ENCODE assay signal across 28 mouse cellular contexts in the genomic region with DNA sequence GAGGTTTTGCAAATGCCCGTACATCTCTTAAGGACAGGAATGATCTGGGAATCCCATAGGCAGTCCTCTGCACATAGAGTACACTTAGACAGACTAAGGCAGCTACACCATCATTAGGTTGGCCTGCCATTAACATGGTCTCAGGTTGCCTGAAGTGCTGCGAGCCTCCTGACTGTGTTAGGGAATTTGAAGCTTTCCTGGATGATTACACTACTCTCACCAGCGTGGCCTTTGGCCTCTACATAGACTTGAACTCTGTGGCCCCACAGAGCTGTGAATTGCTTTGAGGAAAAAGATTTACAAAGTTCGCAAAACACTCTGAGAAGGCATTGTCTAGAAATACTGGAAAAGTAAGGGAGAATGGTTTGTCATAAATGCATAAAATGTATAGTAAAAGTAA. TPM values are rescaled to one million over a fixed set of nuclear protein-coding genes. Genes with fewer than 3 reads are reported as not detected.
"Had no signal": no experiment of that assay in that cellular context is flagged by ENCODE, and none has a peak within 500 bp of the region (broad histone marks: within the 10 kb centered on the region; RNA-seq: fewer than 3 reads in every experiment).

No protein-coding gene starts in this region.

- H3K36me3 ChIP-seq: embryonic facial prominence, embryonic 12.5 days; forebrain, embryonic 10.5 days had no signal

- DNase-seq: cerebellum, adult 18-20 months; cerebellum, adult 2 months; cerebellum, adult 8-10 months; cerebellum, adult 9-10 months; cerebellum, adult 9-11 months; cerebellum, postnatal 10 days; cerebellum, postnatal 14 days; cerebellum, postnatal 25 days; cerebellum, postnatal 36 days; embryo, embryonic 11 days; forebrain, postnatal 0 days; gastrocnemius, adult 2 months; gastrocnemius, postnatal 10 days; gastrocnemius, postnatal 14 days; gastrocnemius, postnatal 25 days; gastrocnemius, postnatal 36 days; heart, adult 18-20 months; heart, adult 2 months had no signal

- H3K4me3 ChIP-seq: embryonic facial prominence, embryonic 12.5 days; embryonic facial prominence, embryonic 13.5 days; embryonic facial prominence, embryonic 15.5 days; erythroblast, embryonic 14.5 days; forebrain, embryonic 10.5 days; forebrain, embryonic 12.5 days; forebrain, embryonic 13.5 days; forebrain, embryonic 15.5 days; gastrocnemius, adult 2 months; heart, adult 2 months had no signal

- ATAC-seq: forebrain, embryonic 13.5 days; forebrain, embryonic 14.5 days; forebrain, embryonic 15.5 days; forebrain, embryonic 16.5 days; forebrain, postnatal 0 days had no signal

- H3K9me3 ChIP-seq: embryonic facial prominence, embryonic 12.5 days; embryonic facial prominence, embryonic 13.5 days; embryonic facial prominence, embryonic 15.5 days; forebrain, embryonic 10.5 days; forebrain, embryonic 12.5 days; forebrain, embryonic 13.5 days; forebrain, embryonic 15.5 days had no signal

- H3K9ac ChIP-seq: embryonic facial prominence, embryonic 12.5 days; embryonic facial prominence, embryonic 13.5 days; embryonic facial prominence, embryonic 15.5 days; forebrain, embryonic 12.5 days; forebrain, embryonic 13.5 days; forebrain, embryonic 15.5 days; forebrain, postnatal 0 days had no signal

- H3K27me3 ChIP-seq: embryonic facial prominence, embryonic 12.5 days; embryonic facial prominence, embryonic 13.5 days; embryonic facial prominence, embryonic 15.5 days; forebrain, embryonic 12.5 days; forebrain, embryonic 13.5 days; forebrain, embryonic 15.5 days had no signal

- H3K4me1 ChIP-seq: embryonic facial prominence, embryonic 12.5 days; embryonic facial prominence, embryonic 13.5 days; embryonic facial prominence, embryonic 15.5 days; forebrain, embryonic 12.5 days; forebrain, embryonic 13.5 days; forebrain, embryonic 15.5 days had no signal

- H3K27ac ChIP-seq: embryonic facial prominence, embryonic 12.5 days; embryonic facial prominence, embryonic 13.5 days; embryonic facial prominence, embryonic 15.5 days; forebrain, embryonic 10.5 days; forebrain, embryonic 12.5 days; forebrain, embryonic 13.5 days; forebrain, embryonic 15.5 days; gastrocnemius, adult 2 months; heart, adult 2 months had no signal

- H3K4me2 ChIP-seq: embryonic facial prominence, embryonic 12.5 days; embryonic facial prominence, embryonic 13.5 days; embryonic facial prominence, embryonic 15.5 days; forebrain, embryonic 12.5 days; forebrain, embryonic 13.5 days; forebrain, embryonic 15.5 days had no signal

RNA-seq across cellular contexts. Expression of a gene that starts 52.4 kb away (rescaled TPM):
- polyA plus RNA-seq: erythroblast, embryonic 14.5 days had no signal
